Comparison of ENCODE assay signal across 8 mouse cellular contexts in genomic region chr6:85936508-85937465, GRCm38 (mm10). TPM values are rescaled to one million over a fixed set of nuclear protein-coding genes. Genes with fewer than 3 reads are reported as not detected.
DNase-seq lines count a peak whose midpoint lies in the region; ATAC-seq and TF ChIP-seq lines count a peak whose summit lies in the region.
"Not testable (repeated sequence)": the region's sequence is repeated elsewhere in the genome, so short reads cannot be mapped to it uniquely, and the experiment has no call there.

No protein-coding gene starts in this region.

- TF ChIP-seq CTCF in MEL (IDR thresholded peaks at IDR 0.05 in 2 of 3, conservative IDR thresholded peaks at IDR 0.05 in 1 of 3; ENCODE audit: control insufficient read depth in 1 of 3, insufficient read depth in 1 of 3, low read depth in 2 of 3, low read length in 3 of 3, poor library complexity in 1 of 3, severe bottlenecking in 1 of 3) = peak in 2 of 3 experiments; percentile 37 to 44; a peak in 5 of 6 replicates
- TF ChIP-seq CTCF in layer of hippocampus, adult 2 months (conservative IDR thresholded peaks at IDR 0.05) = peak; percentile 81
- not testable (repeated sequence) for TF ChIP-seq CTCF in lung, adult 2 months (IDR thresholded peaks at IDR 0.05; ENCODE audit: insufficient read depth, low read length)

- H3K27ac ChIP-seq in MEL (ENCODE audit: control insufficient read depth, low read depth, low read length) = peak overlapping the region; percentile 85
- not testable (repeated sequence) for H3K27ac ChIP-seq in forebrain, embryonic 16.5 days (ENCODE audit: low read length)
- H3K27ac ChIP-seq in layer of hippocampus, adult 2 months = peak overlapping the region; percentile 85
- peak overlapping the region; percentile 66 for H3K27ac ChIP-seq in neural tube, embryonic 15.5 days (replicated peaks)

- not testable (repeated sequence) for H3K4me1 ChIP-seq in MEL (ENCODE audit: control insufficient read depth in 1 of 2, insufficient read depth in 2 of 2, low read length in 2 of 2); forebrain, embryonic 16.5 days (replicated peaks; ENCODE audit: control insufficient read depth, insufficient read depth, low read length); lung, adult 2 months (ENCODE audit: control insufficient read depth, insufficient read depth, low read length)
- peaks cover 10% of the 10 kb centered on the region for H3K4me1 ChIP-seq in neural tube, embryonic 15.5 days

- peak; percentile 42 to 81; a peak in 3 of 4 replicates for TF ChIP-seq POLR2A in MEL (IDR thresholded peaks at IDR 0.05; ENCODE audit: control insufficient read depth in 1 of 2, insufficient read depth in 1 of 2, low read depth in 1 of 2, low read length in 2 of 2, poor library complexity in 1 of 2)
- TF ChIP-seq POLR2A in lung, adult 2 months (IDR thresholded peaks at IDR 0.05; ENCODE audit: borderline replicate concordance, extremely low read depth, low read depth, low read length) = peak; percentile 64; the same call in 1 of the 2 replicates

- not testable (repeated sequence) for H3K79me2 ChIP-seq in MEL (ENCODE audit: control insufficient read depth, insufficient read depth, low read length, poor library complexity)

- not testable (repeated sequence) for H3K36me3 ChIP-seq in MEL (ENCODE audit: control insufficient read depth in 1 of 2, insufficient read depth in 2 of 2, low read length in 2 of 2); forebrain, embryonic 16.5 days (ENCODE audit: control insufficient read depth, insufficient read depth)
- H3K36me3 ChIP-seq in neural tube, embryonic 15.5 days = peaks cover 15% of the 10 kb centered on the region

- peak overlapping the region; percentile 71 to 73 for H3K4me3 ChIP-seq in MEL (ENCODE audit: control insufficient read depth in 1 of 2, insufficient read depth in 1 of 2, low read depth in 2 of 2, low read length in 2 of 2)
- H3K4me3 ChIP-seq in forebrain, embryonic 16.5 days (replicated peaks; ENCODE audit: low read length) = peak overlapping the region; percentile 52
- peak overlapping the region; percentile 71 for H3K4me3 ChIP-seq in layer of hippocampus, adult 2 months
- H3K4me3 ChIP-seq in lung, adult 2 months (replicated peaks; ENCODE audit: extremely low read depth, low read depth, low read length) = peak overlapping the region; percentile 57
- peak overlapping the region; percentile 49 for H3K4me3 ChIP-seq in neural tube, embryonic 15.5 days (replicated peaks)

- 0 out of 4 replicates have a peak, but pooled peaks of 1 of the 2 experiments have one; percentile 9 for TF ChIP-seq EP300 in MEL (IDR thresholded peaks at IDR 0.05; ENCODE audit: low read depth in 1 of 2, low read length in 2 of 2)

- intact Hi-C loops in heart, postnatal 36 days (cut with DNase I) = loop anchor here (1.0 to 2.0 kb wide), 2 partner anchors 25 to 68 kb away; partner anchors contain the start of gene Dusp11

- peak overlapping the region; percentile 78 for H3K9ac ChIP-seq in MEL (ENCODE audit: control insufficient read depth, low read depth, low read length, poor library complexity, severe bottlenecking)
- peak overlapping the region; percentile 65 for H3K9ac ChIP-seq in forebrain, embryonic 16.5 days (replicated peaks; ENCODE audit: low read depth, low read length)
- peak overlapping the region; percentile 56 for H3K9ac ChIP-seq in neural tube, embryonic 15.5 days (replicated peaks)

- not testable (repeated sequence) for TF ChIP-seq RAD21 in MEL (IDR thresholded peaks at IDR 0.05; ENCODE audit: low read depth, low read length)

- peak; percentile 95 for ATAC-seq in forebrain, embryonic 16.5 days
- peak; percentile 95 for ATAC-seq in neural tube, embryonic 15.5 days (ENCODE audit: low FRiP score)

- peak overlapping the region; percentile 82 for H3K4me2 ChIP-seq in forebrain, embryonic 16.5 days (ENCODE audit: low read length)
- H3K4me2 ChIP-seq in neural tube, embryonic 15.5 days = peak overlapping the region; percentile 67

- not testable (repeated sequence) for H3K27me3 ChIP-seq in MEL (ENCODE audit: control insufficient read depth in 1 of 2, insufficient read depth in 2 of 2, low read length in 2 of 2); forebrain, embryonic 16.5 days (replicated peaks; ENCODE audit: control insufficient read depth, insufficient read depth, low read length); neural tube, embryonic 15.5 days (replicated peaks)

- H3K9me3 ChIP-seq in MEL (replicated peaks; ENCODE audit: insufficient read depth, low read length); forebrain, embryonic 16.5 days (ENCODE audit: control insufficient read depth, low read length); neural tube, embryonic 15.5 days (replicated peaks): not testable (repeated sequence)

- peak; percentile 91 for DNase-seq in MEL (ENCODE audit: low read depth, low spot score)
- DNase-seq in cerebellum, adult 18-20 months = peak; percentile 78 to 86
- DNase-seq in heart, postnatal 36 days = peak; percentile 87 to 93
- peak; percentile 75 to 78 for DNase-seq in layer of hippocampus, adult 2 months (ENCODE audit: low spot score in 2 of 2)
- peak; percentile 88 for DNase-seq in lung, adult 2 months
- peak; percentile 86 for DNase-seq in testis, postnatal 14 days (ENCODE audit: low spot score)

- 2% methylated on average over 48 of the region's 50 CpGs for WGBS in forebrain, embryonic 16.5 days
- WGBS in lung, adult 2 months = 2% methylated on average over 50 of the region's 50 CpGs
- WGBS in neural tube, embryonic 15.5 days = 2% methylated on average over 50 of the region's 50 CpGs

TF ChIP-seq in MEL, 35 proteins besides CTCF, POLR2A, EP300 and RAD21 (continues in another document):
- TF ChIP-seq BHLHE40 (IDR thresholded peaks at IDR 0.05; ENCODE audit: borderline replicate concordance, low read depth, low read length) (0 out of 2 replicates have a peak, but pooled peaks have one; percentile 11), HCFC1 (IDR thresholded peaks at IDR 0.05; ENCODE audit: low read depth, low read length) (peak; percentile 85), POLR2AphosphoS2 (IDR thresholded peaks at IDR 0.05; ENCODE audit: low read length) (peak; percentile 75; the same call in 1 of the 2 replicates), MXI1 (IDR thresholded peaks at IDR 0.05; ENCODE audit: low read depth, low read length) (peak; percentile 56), ELF1 (IDR thresholded peaks at IDR 0.05; ENCODE audit: low read depth, low read length) (0 out of 2 replicates have a peak, but pooled peaks have one; percentile 41), KAT2A (conservative IDR thresholded peaks at IDR 0.05; ENCODE audit: low read depth, low read length) (peak; percentile 52), UBTF (IDR thresholded peaks at IDR 0.05; ENCODE audit: borderline replicate concordance, insufficient read depth, low read depth, low read length) (0 out of 2 replicates have a peak, but pooled peaks have one; percentile 46), TCF12 (IDR thresholded peaks at IDR 0.05; ENCODE audit: low read depth, low read length) (peak; percentile 9; the same call in 1 of the 2 replicates), ETS1 (IDR thresholded peaks at IDR 0.05; ENCODE audit: low read depth, low read length) (peak; percentile 16), NELFE (IDR thresholded peaks at IDR 0.05; ENCODE audit: low read depth, low read length) (peak; percentile 72), SIN3A (IDR thresholded peaks at IDR 0.05; ENCODE audit: low read length) (peak; percentile 57), SMC3 (IDR thresholded peaks at IDR 0.05; ENCODE audit: low read depth, low read length) (peak; percentile 5; the same call in 1 of the 2 replicates)

RNA-seq across cellular contexts. Expression of gene Nat8f1, which starts 21.3 kb away (rescaled TPM):
- total RNA-seq in MEL (2012; rRNA removed) = 5.3 and 5.7 TPM in 2 replicates
- 1 to 10 TPM in 1 of 2 experiments, not detected in 1; 6.9 TPM for polyA plus RNA-seq in MEL (2012; ENCODE audit: insufficient read depth in 1 of 2, insufficient read length in 2 of 2, low read depth in 1 of 2, low replicate concordance in 2 of 2, missing spikeins in 1 of 2)
- polyA plus RNA-seq in forebrain, embryonic 16.5 days (2015; fragmentation: Nextera tagmentation; extraction: Ambion mirVana) = 12.3 and 12.4 TPM in 2 replicates
- 1 to 10 TPM; 2.9 to 3.1 TPM for total RNA-seq in heart, postnatal 36 days (2021)
- total RNA-seq in layer of hippocampus, adult 2 months (2021) = 10 to 100 TPM; 30.2 to 31.2 TPM
- 5.4 and 7.5 TPM in 2 replicates for polyA plus RNA-seq in lung, adult 2 months (2012; rRNA removed)
- polyA plus RNA-seq in neural tube, embryonic 15.5 days (2015; fragmentation: Nextera tagmentation; extraction: Ambion mirVana) = 17.5 and 21.6 TPM in 2 replicates

RNA-seq across cellular contexts. Expression of gene Dusp11, which starts 24.7 kb away (rescaled TPM):
- 33.2 and 34.8 TPM in 2 replicates for total RNA-seq in MEL (2012; rRNA removed)
- polyA plus RNA-seq in MEL (2012; ENCODE audit: insufficient read depth in 1 of 2, insufficient read length in 2 of 2, low read depth in 1 of 2, low replicate concordance in 2 of 2, missing spikeins in 1 of 2) = 10 to 100 TPM; 22.4 to 42.3 TPM
- polyA plus RNA-seq in forebrain, embryonic 16.5 days (2015; fragmentation: Nextera tagmentation; extraction: Ambion mirVana) = 42.4 and 56.3 TPM in 2 replicates
- total RNA-seq in heart, postnatal 36 days (2021) = 10 to 100 TPM; 41.3 to 44.8 TPM
- total RNA-seq in layer of hippocampus, adult 2 months (2021) = 10 to 100 TPM; 77.9 to 85.5 TPM
- polyA plus RNA-seq in lung, adult 2 months (2012; rRNA removed) = 32.6 and 34.7 TPM in 2 replicates
- polyA plus RNA-seq in neural tube, embryonic 15.5 days (2015; fragmentation: Nextera tagmentation; extraction: Ambion mirVana) = 47.8 and 55.0 TPM in 2 replicates

RNA-seq across cellular contexts. Expression of gene Tprkb, which starts 25.1 kb away (rescaled TPM):
- 63.3 and 66.5 TPM in 2 replicates for total RNA-seq in MEL (2012; rRNA removed)
- polyA plus RNA-seq in MEL (2012; ENCODE audit: insufficient read depth in 1 of 2, insufficient read length in 2 of 2, low read depth in 1 of 2, low replicate concordance in 2 of 2, missing spikeins in 1 of 2) = 10 to 100 TPM; 85.1 to 87.6 TPM
- polyA plus RNA-seq in forebrain, embryonic 16.5 days (2015; fragmentation: Nextera tagmentation; extraction: Ambion mirVana) = 50.4 and 57.0 TPM in 2 replicates
- 10 to 100 TPM; 10.9 to 13.2 TPM for total RNA-seq in heart, postnatal 36 days (2021)
- 10 to 100 TPM; 80.4 to 90.2 TPM for total RNA-seq in layer of hippocampus, adult 2 months (2021)
- polyA plus RNA-seq in lung, adult 2 months (2012; rRNA removed) = 8.1 and 15.2 TPM in 2 replicates
- 50.5 and 52.4 TPM in 2 replicates for polyA plus RNA-seq in neural tube, embryonic 15.5 days (2015; fragmentation: Nextera tagmentation; extraction: Ambion mirVana)

RNA-seq across cellular contexts. Expression of gene Nat8f4, which starts 32.1 kb away (rescaled TPM):
- 2.3 and 3.0 TPM in 2 replicates for total RNA-seq in MEL (2012; rRNA removed)
- 1 to 10 TPM in 1 of 2 experiments, not detected in 1; 2.6 TPM for polyA plus RNA-seq in MEL (2012; ENCODE audit: insufficient read depth in 1 of 2, insufficient read length in 2 of 2, low read depth in 1 of 2, low replicate concordance in 2 of 2, missing spikeins in 1 of 2)
- 6.3 and 6.5 TPM in 2 replicates for polyA plus RNA-seq in forebrain, embryonic 16.5 days (2015; fragmentation: Nextera tagmentation; extraction: Ambion mirVana)
- total RNA-seq in heart, postnatal 36 days (2021) = under 1 TPM; 0.61 to 0.95 TPM
- total RNA-seq in layer of hippocampus, adult 2 months (2021) = 1 to 10 TPM; 7.7 to 7.9 TPM
- 1.3 and 1.9 TPM in 2 replicates for polyA plus RNA-seq in lung, adult 2 months (2012; rRNA removed)
- 4.5 and 4.8 TPM in 2 replicates for polyA plus RNA-seq in neural tube, embryonic 15.5 days (2015; fragmentation: Nextera tagmentation; extraction: Ambion mirVana)
